Mouse (Mus musculus) embryonic facial prominence, embryonic 11.5 days (tissue): ENCODE data around the gene Gm12184. TPM values are rescaled to one million over a fixed set of nuclear protein-coding genes. Genes with fewer than 3 reads are reported as not detected.
"Not testable (repeated sequence)": the region's sequence is repeated elsewhere in the genome, so short reads cannot be mapped to it uniquely, and the experiment has no call there.

Source experiments
- ATAC-seq: fragments of 200-750 bp; cut with Nextera tagmentation; replicated peaks from 2 replicates; pipeline ENCODE4 v1.8.0; 2017; ENCODE audit warnings: low read depth; ENCODE audit not compliant: insufficient number of reproducible peaks, low FRiP score, low TSS enrichment
- DNase-seq: peaks from one replicate; pipeline ENCODE4 v3.0.0-alpha.2; 2015; ENCODE audit warnings: low spot score
- H3K27ac ChIP-seq: fragments of 300-500 bp; sonication (generic); replicated peaks from 2 replicates; pipeline ENCODE4 v1.5.1; 2014; ENCODE audit warnings: mild to moderate bottlenecking, low read depth, low read length, control low read depth
- H3K27me3 ChIP-seq: fragments of 300-500 bp; sonication (generic); 2 replicates; pipeline ENCODE4 v1.6.1; 2014; ENCODE audit warnings: mild to moderate bottlenecking, low read length, moderate library complexity, mixed read lengths; ENCODE audit not compliant: control insufficient read depth, insufficient read depth
- H3K36me3 ChIP-seq: fragments of 300-500 bp; sonication (generic); replicated peaks from 2 replicates; pipeline ENCODE4 v1.6.1; 2014; ENCODE audit warnings: low read depth, mild to moderate bottlenecking, low read length, moderate library complexity, mixed read lengths; ENCODE audit not compliant: control insufficient read depth, insufficient read depth
- H3K4me1 ChIP-seq: fragments of 300-500 bp; sonication (generic); 2 replicates; pipeline ENCODE4 v1.6.1; 2014; ENCODE audit warnings: low read length, mixed read lengths; ENCODE audit not compliant: control insufficient read depth, insufficient read depth
- H3K4me2 ChIP-seq: fragments of 300-500 bp; sonication (generic); 2 replicates; pipeline ENCODE4 v1.6.1; 2014; ENCODE audit warnings: low read depth, mild to moderate bottlenecking, control low read depth, low read length, moderate library complexity
- H3K4me3 ChIP-seq: fragments of 300-500 bp; sonication (generic); 2 replicates; pipeline ENCODE4 v1.5.1; 2014; ENCODE audit warnings: low read depth, low read length, control low read depth
- H3K9ac ChIP-seq: fragments of 300-500 bp; sonication (generic); replicated peaks from 2 replicates; pipeline ENCODE4 v1.6.1; 2014; ENCODE audit warnings: mild to moderate bottlenecking, control low read depth, low read length
- H3K9me3 ChIP-seq: fragments of 300-500 bp; sonication (generic); replicated peaks from 2 replicates; pipeline ENCODE4 v1.6.1; 2016; ENCODE audit warnings: mild to moderate bottlenecking, low read length, inconsistent platforms, mixed read lengths; ENCODE audit not compliant: control insufficient read depth
- WGBS: fragments of 180-500 bp; shearing (Covaris S2); extraction: QIAGEN DNeasy Blood & Tissue Kit; methylation state at CpG from one replicate; pipeline ENCODE4 v1.1.7; 2014; 5-methylcytosine and 5-hydroxymethylcytosine counted together
- polyA plus RNA-seq: library from polyadenylated mRNA; unstranded; fragments of >200 nt; fragmentation: Nextera tagmentation; extraction: Ambion mirVana; gene quantifications from 2 replicates; pipeline ENCODE4 v1.2.1, GENCODE M21; 2014

The Gm12184 gene
- polyA plus RNA-seq, 1 experiment from 2014 or later: 14.0 TPM

DNA sequence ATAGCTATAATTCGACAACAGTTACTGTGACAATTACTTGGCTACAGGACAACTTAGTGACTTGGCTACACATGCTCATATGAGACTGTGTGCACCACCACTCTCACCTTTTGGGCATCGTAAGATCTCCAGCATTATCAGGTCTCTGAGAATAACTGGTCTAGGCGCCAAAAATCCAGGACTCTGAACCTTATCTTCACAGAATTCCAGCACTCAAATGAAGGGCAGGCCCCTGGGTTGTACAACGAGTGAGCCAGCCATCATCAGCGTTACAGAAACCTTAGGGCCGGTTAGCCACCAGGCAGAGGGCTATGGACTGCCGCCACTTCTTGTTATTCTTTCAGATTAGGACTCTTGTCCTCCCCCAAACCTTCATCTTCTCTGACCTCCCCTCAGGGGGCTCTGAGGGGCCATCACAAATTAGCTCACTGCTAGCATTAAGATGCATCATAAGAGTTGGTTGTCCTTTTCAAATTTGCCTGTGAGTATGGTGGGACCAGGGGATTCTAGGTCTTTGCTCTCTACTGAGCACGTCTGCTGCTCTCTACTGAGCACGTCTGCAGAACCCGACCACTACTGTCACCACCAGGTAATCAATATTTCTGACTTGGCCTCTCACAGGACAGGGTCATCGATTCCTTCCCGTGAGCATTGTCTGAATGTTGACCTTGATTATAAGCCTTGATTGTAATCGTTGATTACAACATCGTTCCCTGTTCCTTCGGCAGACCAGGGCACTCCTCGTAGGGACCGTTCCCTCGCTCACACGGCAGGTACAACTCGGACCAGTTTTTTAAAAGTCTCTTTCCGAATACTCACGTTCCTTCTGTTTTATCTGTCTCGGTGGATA is 26.4 kb upstream of the Gm12184 start:
- Histone ChIP-seq H3K4me3 (peak overlapping the region; percentile 64), H3K27ac (no peak overlapping the region), H3K9ac (peak overlapping the region; percentile 23; the same call in 1 of the 2 replicates), H3K9me3 (no peaks in the 10 kb centered on the region), H3K4me2 (peak overlapping the region; percentile 72), H3K4me1 (no peaks in the 10 kb centered on the region), H3K36me3 (no peaks in the 10 kb centered on the region), H3K27me3 (0 out of 2 replicates have a peak, but pooled peaks cover 6% of the 10 kb centered on the region)
- no peak; the same call in 1 of the 2 replicates for ATAC-seq
- DNase-seq: no peak
- 8% methylated on average over 23 of the region's 23 CpGs for WGBS

DNA sequence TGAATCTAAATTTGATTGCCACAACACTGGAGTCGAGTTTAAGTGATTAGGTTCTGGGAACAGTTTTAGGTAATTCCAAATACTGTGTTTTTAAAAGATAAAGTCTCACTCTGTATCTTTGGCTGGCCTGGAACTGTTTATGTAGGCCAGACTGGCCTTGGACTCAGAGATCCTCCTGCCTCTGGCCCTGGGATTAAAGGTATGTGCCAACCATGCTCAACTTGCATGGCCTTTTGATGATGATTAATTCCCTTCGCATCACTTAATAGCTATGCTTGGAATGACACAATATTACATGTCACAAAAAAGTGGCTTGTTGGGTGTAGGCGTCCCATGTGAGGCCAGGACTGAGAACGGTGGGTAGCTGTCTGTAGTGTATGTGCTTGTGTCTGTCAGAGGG is 25.7 kb upstream of the Gm12184 start:
- Histone ChIP-seq H3K4me3 (no peak overlapping the region), H3K9me3 (no peaks in the 10 kb centered on the region), H3K27me3 (0 out of 2 replicates have a peak, but pooled peaks cover 6% of the 10 kb centered on the region), H3K36me3 (no peaks in the 10 kb centered on the region), H3K4me2 (no peak overlapping the region), H3K9ac (no peak overlapping the region), H3K4me1 (no peaks in the 10 kb centered on the region), H3K27ac (no peak overlapping the region)
- DNase-seq (no peak), ATAC-seq (no peak)
- 80% methylated on average over 4 of the region's 4 CpGs for WGBS

DNA sequence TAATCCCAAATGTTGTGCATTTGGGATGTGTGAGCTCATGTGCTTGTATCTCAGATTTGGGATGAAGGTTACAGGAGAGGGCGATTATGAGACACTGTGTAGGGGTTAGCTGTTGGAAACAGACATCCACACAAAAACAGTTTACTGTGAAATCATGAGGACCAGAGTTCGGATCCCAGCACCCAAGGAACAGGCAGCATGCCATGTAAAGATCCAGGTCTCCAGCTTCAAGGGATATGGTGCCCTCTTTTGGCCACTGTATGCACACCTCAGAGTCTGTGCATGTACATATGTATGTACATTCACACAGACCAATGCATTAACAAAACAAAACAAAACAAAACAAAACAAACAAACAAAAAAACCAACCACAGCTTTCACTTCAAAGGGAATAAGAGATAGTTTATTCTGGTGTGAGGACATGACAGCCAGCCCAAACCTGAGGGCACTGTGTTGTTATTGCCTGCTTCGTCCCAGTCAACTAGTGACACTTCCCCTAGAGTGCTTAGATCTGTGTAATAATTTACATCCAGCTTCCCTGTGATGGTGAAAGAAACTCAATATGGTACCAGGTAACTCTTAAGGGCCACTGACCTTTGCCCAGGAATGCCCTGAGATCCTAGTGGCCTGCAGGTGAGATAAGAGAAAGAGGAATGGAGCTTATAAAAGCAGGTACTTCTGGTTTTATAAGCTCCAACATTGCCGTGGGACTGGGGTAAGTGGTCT is 25.0 kb upstream of the Gm12184 start:
- DNase-seq (no peak), ATAC-seq (no peak)
- no peaks in the 10 kb centered on the region for H3K36me3 ChIP-seq
- H3K4me3 ChIP-seq: no peak overlapping the region
- no peaks in the 10 kb centered on the region for H3K9me3 ChIP-seq
- H3K4me1 ChIP-seq: no peaks in the 10 kb centered on the region
- H3K27ac ChIP-seq: no peak overlapping the region
- WGBS: 85% methylated on average over 4 of the region's 4 CpGs
- no peak overlapping the region for H3K4me2 ChIP-seq
- H3K9ac ChIP-seq: no peak overlapping the region
- 0 out of 2 replicates have a peak, but pooled peaks cover 6% of the 10 kb centered on the region for H3K27me3 ChIP-seq

DNA sequence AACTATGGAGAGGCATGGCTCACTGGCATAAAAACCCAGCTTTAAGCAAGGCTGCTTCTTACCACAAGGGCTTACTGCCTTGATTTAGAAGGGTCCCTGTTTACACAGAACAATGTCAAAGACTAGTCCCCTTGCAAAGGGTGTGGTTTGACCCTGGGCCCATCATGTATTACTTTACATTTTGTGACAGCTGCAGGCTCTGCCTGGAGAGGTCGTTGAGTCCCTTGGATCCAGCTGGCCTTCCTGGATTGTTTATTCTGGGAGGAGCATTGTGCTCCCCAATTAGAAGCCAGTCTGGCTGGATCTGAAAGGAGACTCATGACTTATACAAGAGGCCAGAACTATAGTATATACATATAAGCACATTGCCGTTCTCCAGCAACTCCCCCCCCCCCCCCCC is 23.8 kb upstream of the Gm12184 start:
- Histone ChIP-seq H3K4me1 (no peaks in the 10 kb centered on the region), H3K27me3 (0 out of 2 replicates have a peak, but pooled peaks cover 6% of the 10 kb centered on the region), H3K4me2 (no peak overlapping the region), H3K27ac (no peak overlapping the region), H3K4me3 (no peak overlapping the region), H3K9ac (no peak overlapping the region), H3K9me3 (no peaks in the 10 kb centered on the region), H3K36me3 (no peaks in the 10 kb centered on the region)
- DNase-seq (no peak), ATAC-seq (no peak)
- WGBS: 47% methylated on average over 2 of the region's 2 CpGs

DNA sequence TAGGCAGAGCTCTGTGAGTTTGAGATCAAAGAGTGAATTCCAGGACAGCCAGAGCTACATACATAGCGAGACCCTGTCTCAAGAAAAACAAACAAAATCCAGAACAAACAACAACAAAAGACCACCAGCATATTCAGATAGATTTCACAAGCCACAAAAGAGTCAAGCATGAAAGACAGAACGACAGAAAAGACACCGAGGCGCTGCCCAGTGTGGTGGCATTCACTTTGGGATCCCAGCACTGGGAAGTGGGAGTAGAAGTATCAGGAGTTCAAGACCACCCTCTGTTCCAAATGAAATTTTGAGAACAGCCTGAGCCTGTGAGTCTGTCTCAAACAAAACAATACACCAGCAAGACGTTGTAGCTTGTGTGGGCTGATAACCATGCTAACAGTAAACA is 20.4 kb upstream of the Gm12184 start:
- Histone ChIP-seq H3K4me2 (no peak overlapping the region), H3K9me3 (no peaks in the 10 kb centered on the region), H3K4me1 (no peaks in the 10 kb centered on the region), H3K9ac (no peak overlapping the region), H3K27me3 (0 out of 2 replicates have a peak, but pooled peaks cover 6% of the 10 kb centered on the region), H3K36me3 (no peaks in the 10 kb centered on the region), H3K4me3 (no peak overlapping the region), H3K27ac (no peak overlapping the region)
- 61% methylated on average over 5 of the region's 5 CpGs for WGBS
- no peak for ATAC-seq
- no peak for DNase-seq

DNA sequence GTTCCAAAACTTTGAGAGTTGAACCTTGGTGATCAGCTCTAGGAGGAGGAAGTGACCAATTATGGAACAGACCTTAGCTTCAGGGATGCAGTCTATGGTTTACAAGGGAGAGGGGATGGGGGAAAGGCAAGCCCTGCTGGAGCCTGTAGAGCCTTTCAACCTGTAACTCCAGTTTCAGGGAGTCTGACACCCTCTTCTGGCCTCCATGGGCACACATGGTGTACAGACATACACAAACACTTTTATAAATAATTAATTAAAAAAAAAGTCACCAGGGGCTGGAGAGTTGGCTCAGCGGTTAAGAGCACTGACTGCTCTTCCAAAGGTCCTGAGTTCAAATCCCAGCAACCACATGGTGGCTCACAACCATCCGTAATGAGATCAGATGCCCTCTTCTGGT is 19.9 kb upstream of the Gm12184 start:
- DNase-seq, H3K27me3 ChIP-seq, H3K4me1 ChIP-seq, H3K36me3 ChIP-seq, H3K27ac ChIP-seq, H3K4me3 ChIP-seq, ATAC-seq, H3K9me3 ChIP-seq, H3K9ac ChIP-seq, H3K4me2 ChIP-seq: not testable (repeated sequence)
- 82% methylated on average over 2 of the region's 2 CpGs for WGBS

DNA sequence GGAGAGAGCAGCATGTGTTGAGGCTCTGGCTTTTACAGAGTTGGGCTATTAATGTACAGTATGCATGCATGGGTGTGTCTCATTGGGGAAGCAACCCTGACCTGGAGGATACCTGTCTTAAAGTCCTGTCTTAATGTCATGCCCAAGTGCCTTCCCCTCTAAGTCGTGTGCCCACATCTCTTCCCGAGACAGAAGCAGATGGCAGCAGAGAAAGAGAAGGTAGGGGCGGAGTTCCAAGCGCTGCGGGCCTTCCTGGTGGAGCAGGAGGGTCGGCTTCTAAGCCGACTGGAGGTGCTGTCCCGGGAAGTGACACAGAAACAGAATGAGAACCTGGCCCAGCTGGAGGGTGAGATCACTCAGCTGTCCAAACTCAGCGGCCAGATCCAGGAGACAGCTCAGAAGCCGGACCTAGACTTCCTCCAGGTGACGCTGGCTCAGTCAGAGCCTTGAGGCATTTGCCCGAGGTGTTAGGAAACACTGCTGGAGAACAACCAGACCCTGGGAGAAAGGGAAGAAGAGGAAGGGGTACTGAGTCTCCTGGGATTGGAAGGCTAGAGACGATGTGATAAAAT is 18.9 kb upstream of the Gm12184 start:
- H3K9me3 ChIP-seq: no peaks in the 10 kb centered on the region
- H3K4me3 ChIP-seq: no peak overlapping the region
- 0 out of 2 replicates have a peak, but pooled peaks cover 6% of the 10 kb centered on the region for H3K27me3 ChIP-seq
- DNase-seq (no peak), ATAC-seq (no peak)
- H3K4me1 ChIP-seq: no peaks in the 10 kb centered on the region
- no peak overlapping the region for H3K4me2 ChIP-seq
- 34% methylated on average over 13 of the region's 13 CpGs for WGBS
- no peaks in the 10 kb centered on the region for H3K36me3 ChIP-seq
- H3K27ac ChIP-seq: no peak overlapping the region
- no peak overlapping the region for H3K9ac ChIP-seq
